Mouse (Mus musculus): ENCODE data around the gene Gabpb2. TPM values are rescaled to one million over a fixed set of nuclear protein-coding genes. Genes with fewer than 3 reads are reported as not detected.

The Gabpb2 gene
- polyA plus RNA-seq, 1 experiment: 49.0 TPM

DNA sequence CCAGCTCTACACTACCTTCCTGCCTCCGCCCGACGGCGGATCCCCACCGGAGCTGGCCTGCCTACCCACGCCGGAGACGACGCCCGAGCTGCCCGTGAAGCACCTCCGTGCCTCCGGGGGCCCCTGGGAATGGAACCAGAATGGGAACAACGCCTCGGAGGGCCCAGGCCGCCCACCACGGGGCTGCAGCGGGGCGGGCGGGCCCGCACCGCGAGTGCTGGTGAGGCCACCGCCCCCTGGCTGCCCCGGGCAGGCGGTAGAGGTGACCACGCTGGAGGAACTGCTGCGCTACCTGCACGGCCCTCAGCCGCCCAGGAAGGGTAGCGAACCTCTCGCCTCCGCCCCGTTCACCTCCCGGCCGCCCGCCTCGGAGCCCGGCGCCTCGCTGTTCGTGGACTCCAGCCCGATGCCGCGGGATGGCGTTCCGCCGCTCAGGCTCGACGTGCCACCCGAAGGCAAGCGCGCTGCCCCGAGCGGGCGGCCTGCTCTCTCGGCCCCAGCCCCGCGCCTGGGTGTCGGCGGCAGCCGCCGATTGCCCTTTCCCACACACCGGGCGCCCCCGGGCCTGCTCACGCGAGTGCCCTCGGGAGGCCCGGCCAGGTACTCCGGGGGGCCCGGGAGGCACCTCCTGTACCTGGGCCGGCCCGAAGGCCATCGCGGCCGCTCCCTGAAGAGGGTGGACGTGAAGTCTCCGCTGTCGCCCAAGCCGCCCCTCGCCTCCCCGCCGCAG lies 45.0 kb downstream of the Gabpb2 start:
- H3K4me3 ChIP-seq (ENCODE audit: low read depth, low read length): peak overlapping the region; percentile 42

DNA sequence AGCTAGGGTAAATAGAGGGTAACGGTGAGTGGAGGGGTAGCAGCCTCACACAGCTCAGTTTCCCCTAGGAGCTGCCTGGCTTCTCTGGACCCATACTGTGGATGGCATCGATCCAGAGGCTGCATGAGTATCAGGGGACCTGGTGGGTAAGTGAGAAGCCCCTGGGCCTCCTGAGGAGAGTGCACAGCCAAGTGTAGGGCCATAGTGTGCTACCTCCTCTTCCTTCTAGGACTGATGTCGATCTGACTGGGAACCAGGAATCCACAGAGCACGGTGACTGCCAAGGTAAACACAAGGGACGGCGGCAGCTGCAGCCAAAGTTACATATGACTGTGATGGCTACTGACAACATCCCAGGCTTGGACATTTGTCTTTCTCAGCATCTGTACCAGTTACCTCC lies 46.6 kb downstream of the Gabpb2 start:
- no peaks in the 10 kb centered on the region; the same call in 1 of the 2 replicates for H3K27me3 ChIP-seq (ENCODE audit: control insufficient read depth, insufficient read depth, low read length, poor library complexity, severe bottlenecking)
- TF ChIP-seq CTCF (IDR thresholded peaks at IDR 0.05; ENCODE audit: low read depth, low read length) (no peak), EP300 (IDR thresholded peaks at IDR 0.05; ENCODE audit: insufficient read depth, low read depth, low read length) (no peak), POLR2A (IDR thresholded peaks at IDR 0.05; ENCODE audit: insufficient read depth, low read length) (no peak)
- H3K27ac ChIP-seq (ENCODE audit: insufficient read depth, low read length): no peak overlapping the region
- H3K4me3 ChIP-seq (ENCODE audit: low read depth, low read length): no peak overlapping the region
- no peak overlapping the region for H3K9ac ChIP-seq (ENCODE audit: low read depth, poor library complexity, severe bottlenecking)
- H3K9me3 ChIP-seq (replicated peaks; ENCODE audit: control insufficient read depth, insufficient read depth, low read length, poor library complexity, severe bottlenecking): no peaks in the 10 kb centered on the region
- 0 out of 2 replicates have a peak, but pooled peaks cover 2% of the 10 kb centered on the region for H3K36me3 ChIP-seq (ENCODE audit: control insufficient read depth, insufficient read depth, low read length, poor library complexity, severe bottlenecking)
- no peaks in the 10 kb centered on the region for H3K4me1 ChIP-seq (ENCODE audit: control insufficient read depth, insufficient read depth, low read length)

More for the DNA sequence above, 45.0 kb downstream of the Gabpb2 start:
- H3K27ac ChIP-seq (ENCODE audit: insufficient read depth, low read length): no peak overlapping the region
- H3K9ac ChIP-seq (ENCODE audit: low read depth, poor library complexity, severe bottlenecking): peak overlapping the region; percentile 58
- TF ChIP-seq POLR2A (IDR thresholded peaks at IDR 0.05; ENCODE audit: insufficient read depth, low read length) (no peak), CTCF (IDR thresholded peaks at IDR 0.05; ENCODE audit: low read depth, low read length) (no peak), EP300 (IDR thresholded peaks at IDR 0.05; ENCODE audit: insufficient read depth, low read depth, low read length) (no peak)
- peaks cover 4% of the 10 kb centered on the region for H3K4me1 ChIP-seq (ENCODE audit: control insufficient read depth, insufficient read depth, low read length)
- no peaks in the 10 kb centered on the region; the same call in 1 of the 2 replicates for H3K27me3 ChIP-seq (ENCODE audit: control insufficient read depth, insufficient read depth, low read length, poor library complexity, severe bottlenecking)
- H3K36me3 ChIP-seq (ENCODE audit: control insufficient read depth, insufficient read depth, low read length, poor library complexity, severe bottlenecking): 0 out of 2 replicates have a peak, but pooled peaks cover 2% of the 10 kb centered on the region
- no peaks in the 10 kb centered on the region for H3K9me3 ChIP-seq (replicated peaks; ENCODE audit: control insufficient read depth, insufficient read depth, low read length, poor library complexity, severe bottlenecking)

DNA sequence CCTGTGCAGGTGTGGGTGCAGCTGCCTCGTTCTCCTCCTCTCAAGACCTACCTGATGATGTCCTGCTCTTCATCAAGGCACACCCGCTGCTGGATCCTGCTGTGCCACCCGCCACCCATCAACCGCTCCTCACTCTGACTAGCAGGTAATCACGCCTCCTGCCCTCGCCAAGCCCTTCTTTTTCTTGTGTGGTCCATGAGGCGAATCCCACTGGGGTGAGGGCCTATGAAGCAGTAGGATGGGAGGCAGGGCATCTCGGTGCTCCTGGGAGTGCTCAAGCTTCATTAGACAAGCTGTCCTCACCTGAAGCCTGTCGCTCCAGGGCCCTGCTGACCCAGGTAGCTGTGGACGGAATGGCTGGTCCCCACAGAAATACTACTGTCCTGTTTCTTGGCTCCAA lies 47.7 kb downstream of the Gabpb2 start:
- 0 out of 2 replicates have a peak, but pooled peaks cover 2% of the 10 kb centered on the region for H3K36me3 ChIP-seq (ENCODE audit: control insufficient read depth, insufficient read depth, low read length, poor library complexity, severe bottlenecking)
- no peak overlapping the region for H3K27ac ChIP-seq (ENCODE audit: insufficient read depth, low read length)
- H3K4me1 ChIP-seq (ENCODE audit: control insufficient read depth, insufficient read depth, low read length): no peaks in the 10 kb centered on the region
- TF ChIP-seq POLR2A (IDR thresholded peaks at IDR 0.05; ENCODE audit: insufficient read depth, low read length): no peak
- TF ChIP-seq CTCF (IDR thresholded peaks at IDR 0.05; ENCODE audit: low read depth, low read length): no peak
- TF ChIP-seq EP300 (IDR thresholded peaks at IDR 0.05; ENCODE audit: insufficient read depth, low read depth, low read length): no peak
- no peak overlapping the region for H3K4me3 ChIP-seq (ENCODE audit: low read depth, low read length)
- H3K9me3 ChIP-seq (replicated peaks; ENCODE audit: control insufficient read depth, insufficient read depth, low read length, poor library complexity, severe bottlenecking): no peaks in the 10 kb centered on the region
- H3K27me3 ChIP-seq (ENCODE audit: control insufficient read depth, insufficient read depth, low read length, poor library complexity, severe bottlenecking): no peaks in the 10 kb centered on the region; the same call in 1 of the 2 replicates
- no peak overlapping the region for H3K9ac ChIP-seq (ENCODE audit: low read depth, poor library complexity, severe bottlenecking)

- Histone ChIP-seq H3K4me1 (ENCODE audit: control insufficient read depth, insufficient read depth, low read length) (peaks cover 18% of the 10 kb centered on the region), H3K27me3 (ENCODE audit: control insufficient read depth, insufficient read depth, low read length, poor library complexity, severe bottlenecking) (no peaks in the 10 kb centered on the region), H3K9me3 (replicated peaks; ENCODE audit: control insufficient read depth, insufficient read depth, low read length, poor library complexity, severe bottlenecking) (no peaks in the 10 kb centered on the region), H3K4me3 (ENCODE audit: low read depth, low read length) (no peak overlapping the region), H3K9ac (ENCODE audit: low read depth, poor library complexity, severe bottlenecking) (no peak overlapping the region), H3K27ac (ENCODE audit: insufficient read depth, low read length) (no peak overlapping the region), H3K36me3 (ENCODE audit: control insufficient read depth, insufficient read depth, low read length, poor library complexity, severe bottlenecking) (no peaks in the 10 kb centered on the region)
- TF ChIP-seq CTCF (IDR thresholded peaks at IDR 0.05; ENCODE audit: low read depth, low read length) (no peak), EP300 (IDR thresholded peaks at IDR 0.05; ENCODE audit: insufficient read depth, low read depth, low read length) (no peak), POLR2A (IDR thresholded peaks at IDR 0.05; ENCODE audit: insufficient read depth, low read length) (no peak)
These were observed 52.9 kb downstream of the Gabpb2 start for GRCm38 (mm10) chr3:95164840-95165239.

- Histone ChIP-seq H3K9ac (ENCODE audit: low read depth, poor library complexity, severe bottlenecking) (no peak overlapping the region), H3K36me3 (ENCODE audit: control insufficient read depth, insufficient read depth, low read length, poor library complexity, severe bottlenecking) (no peaks in the 10 kb centered on the region), H3K4me3 (ENCODE audit: low read depth, low read length) (no peak overlapping the region), H3K9me3 (replicated peaks; ENCODE audit: control insufficient read depth, insufficient read depth, low read length, poor library complexity, severe bottlenecking) (no peaks in the 10 kb centered on the region), H3K27ac (ENCODE audit: insufficient read depth, low read length) (no peak overlapping the region), H3K27me3 (ENCODE audit: control insufficient read depth, insufficient read depth, low read length, poor library complexity, severe bottlenecking) (no peaks in the 10 kb centered on the region), H3K4me1 (ENCODE audit: control insufficient read depth, insufficient read depth, low read length) (peaks cover 18% of the 10 kb centered on the region)
- TF ChIP-seq POLR2A (IDR thresholded peaks at IDR 0.05; ENCODE audit: insufficient read depth, low read length): no peak
- no peak for TF ChIP-seq EP300 (IDR thresholded peaks at IDR 0.05; ENCODE audit: insufficient read depth, low read depth, low read length)
- no peak for TF ChIP-seq CTCF (IDR thresholded peaks at IDR 0.05; ENCODE audit: low read depth, low read length)
These were observed 53.5 kb downstream of the Gabpb2 start for GRCm38 (mm10) chr3:95164256-95164550.

All from ES-Bruce4 (cell line).